Mouse (Mus musculus): ENCODE data around the gene Rrn3.

- TF ChIP-seq TCF12 (IDR thresholded peaks at IDR 0.05; ENCODE audit: low read depth, low read length) (no peak), CTCF (conservative IDR thresholded peaks at IDR 0.05 in 1 of 2, IDR thresholded peaks at IDR 0.05 in 1 of 2; ENCODE audit: low read depth in 2 of 2, low read length in 2 of 2) (no peak)
Measured at GRCm38 (mm10) chr16:13825781-13826490, 45.4 kb downstream of the Rrn3 start.
